Mouse (Mus musculus) gastrocnemius, adult 2 months (tissue): Measurements from ENCODE around the gene Cbfb. TPM values are rescaled to one million over a fixed set of nuclear protein-coding genes. Genes with fewer than 3 reads are reported as not detected.

Source experiments
- DNase-seq: peaks from one replicate; pipeline ENCODE4 v3.0.0; 2022
- H3K27ac ChIP-seq: fragments of 200-600 bp; 2 replicates; pipeline ENCODE4 v1.8.1; 2022; ENCODE audit warnings: mild to moderate bottlenecking
- H3K4me3 ChIP-seq: fragments of 200-600 bp; 2 replicates; pipeline ENCODE4 v1.8.1; 2022; ENCODE audit warnings: mild to moderate bottlenecking, moderate library complexity
- CTCF ChIP-seq: fragments of 200-600 bp; IDR thresholded peaks from 2 replicates; pipeline ENCODE4 v1.8.1; 2022; ENCODE audit warnings: antibody characterized with exemption, mild to moderate bottlenecking, moderate library complexity
- intact Hi-C: fragments of 180-260 bp; cut with DNase I; formaldehyde crosslinking; loops from one replicate; pipeline ENCODE4 v1.15.1; 2025
- total RNA-seq, 2 experiments: library from RNA; stranded (reverse); gene quantifications; 2 replicates each; pipeline ENCODE4 v1.2.3; 2021

Cbfb gene
- total RNA-seq, 2 experiments from 2014 or later = 58.9 to 76.8 TPM

- intact Hi-C loops = no loop called here
- no peak for DNase-seq
- Histone ChIP-seq H3K27ac (peak overlapping the region; percentile 86), H3K4me3 (no peak overlapping the region)
- TF ChIP-seq CTCF = no peak
Measured at GRCm38 (mm10) chr8:105233126-105233935, 62.9 kb downstream of the Cbfb start.

GRCm38 (mm10) chr8:105235206-105235605, 64.7 kb downstream of the Cbfb start:
- no peak for TF ChIP-seq CTCF
- intact Hi-C loops = no loop called here
- peak overlapping the region; percentile 86 for H3K27ac ChIP-seq
- DNase-seq = no peak
- H3K4me3 ChIP-seq = no peak overlapping the region

GRCm38 (mm10) chr8:105237442-105238142, 67.1 kb downstream of the Cbfb start:
- no peak overlapping the region for H3K4me3 ChIP-seq
- no peak for TF ChIP-seq CTCF
- intact Hi-C loops = no loop called here
- no peak overlapping the region for H3K27ac ChIP-seq
- DNase-seq = no peak

- TF ChIP-seq CTCF = no peak
- DNase-seq = no peak
- intact Hi-C loops = no loop called here
- Histone ChIP-seq H3K4me3 (no peak overlapping the region), H3K27ac (no peak overlapping the region)
Measured at GRCm38 (mm10) chr8:105241016-105241415, 70.5 kb downstream of the Cbfb start.

GRCm38 (mm10) chr8:105251954-105252353, 81.5 kb downstream of the Cbfb start:
- TF ChIP-seq CTCF = no peak
- Histone ChIP-seq H3K4me3 (no peak overlapping the region), H3K27ac (no peak overlapping the region)
- DNase-seq = no peak
- intact Hi-C loops = no loop called here

GRCm38 (mm10) chr8:105252680-105253537, 82.4 kb downstream of the Cbfb start:
- Histone ChIP-seq H3K4me3 (peak overlapping the region; percentile 90), H3K27ac (no peak overlapping the region)
- intact Hi-C loops = no loop called here
- no peak for TF ChIP-seq CTCF
- DNase-seq = no peak

GRCm38 (mm10) chr8:105253766-105254151, 83.3 kb downstream of the Cbfb start:
- H3K27ac ChIP-seq = peak overlapping the region; percentile 90
- H3K4me3 ChIP-seq = peak overlapping the region; percentile 90
- DNase-seq = no peak
- intact Hi-C loops = no loop called here
- no peak for TF ChIP-seq CTCF

- intact Hi-C loops = no loop called here
- peak overlapping the region; percentile 90 for H3K4me3 ChIP-seq
- DNase-seq = peak; percentile 93
- H3K27ac ChIP-seq = peak overlapping the region; percentile 90
- peak; percentile 89 for TF ChIP-seq CTCF
Measured at GRCm38 (mm10) chr8:105254152-105254965, 83.9 kb downstream of the Cbfb start.

- peak; percentile 88 for DNase-seq
- Histone ChIP-seq H3K27ac (peak within 1 kb of the TSS; percentile 90), H3K4me3 (peak within 1 kb of the TSS; percentile 90)
- intact Hi-C loops = no loop called here
- TF ChIP-seq CTCF = no peak
Measured at GRCm38 (mm10) chr8:105254966-105255350, 84.5 kb downstream of the Cbfb start, which contains the start of gene B3gnt9. TSS of gene B3gnt9 (minus strand) at chr8:105255153.

- intact Hi-C loops = loop anchor here (2.0 kb wide), 1 partner anchor 137 kb away; no protein-coding TSS in a partner anchor
- no peak for TF ChIP-seq CTCF
- DNase-seq = no peak
- Histone ChIP-seq H3K27ac (no peak overlapping the region), H3K4me3 (no peak overlapping the region)
Measured at GRCm38 (mm10) chr8:105257318-105258114, 87.0 kb downstream of the Cbfb start.
